Mouse (Mus musculus): ENCODE measurements around the gene Madd. TPM values are rescaled to one million over a fixed set of nuclear protein-coding genes. Genes with fewer than 3 reads are reported as not detected.

Gene Madd
- 14.2 and 14.3 TPM in 2 replicates for polyA plus RNA-seq (2015; fragmentation: Nextera tagmentation; extraction: Ambion mirVana)

DNA sequence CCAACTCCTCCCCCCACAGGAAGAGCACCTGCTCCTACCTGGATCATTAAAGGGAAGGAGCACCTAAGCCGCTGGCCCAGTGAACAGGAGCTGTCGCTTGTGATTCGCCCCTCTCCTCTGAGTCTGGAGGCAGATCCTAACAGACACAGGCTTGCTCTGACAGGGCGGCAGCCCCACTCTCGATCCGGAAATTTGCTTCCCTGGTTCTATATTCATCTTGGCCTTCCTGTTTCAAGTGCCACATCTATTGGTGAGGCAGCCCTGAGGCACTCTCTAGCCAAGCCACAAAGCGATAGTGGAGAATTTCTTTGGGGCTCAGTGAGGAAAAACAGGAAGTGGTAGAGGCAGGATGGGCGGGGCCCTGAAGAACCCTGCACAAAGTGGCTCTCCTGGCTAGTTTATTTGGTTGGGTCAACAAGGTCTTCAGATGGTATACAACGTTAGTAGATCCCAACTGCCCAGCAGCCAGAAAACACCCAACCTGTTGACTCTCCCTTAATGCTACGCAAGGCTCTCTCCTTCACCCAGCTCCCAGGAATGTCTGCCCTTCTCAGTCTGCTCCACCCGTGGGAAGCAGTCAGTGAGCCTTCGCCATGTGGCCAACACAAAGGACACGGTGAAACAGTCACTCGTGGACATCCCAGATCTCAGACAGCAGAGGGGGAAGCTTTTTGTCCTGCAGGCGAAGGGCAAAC is at the start of gene Madd:
Gene Madd (minus strand): TSS at position 127 of the 695 bp plus-strand sequence.
- Histone ChIP-seq H3K4me1 (peaks cover 3% of the 10 kb centered on the region), H3K36me3 (no peaks in the 10 kb centered on the region), H3K9ac (peak within 1 kb of the TSS; percentile 59), H3K4me3 (replicated peaks) (peak within 1 kb of the TSS; percentile 80), H3K27me3 (replicated peaks) (no peaks in the 10 kb centered on the region), H3K9me3 (no peaks in the 10 kb centered on the region), H3K27ac (peak within 1 kb of the TSS; percentile 79), H3K4me2 (peak within 1 kb of the TSS; percentile 87)
- WGBS: 60% methylated on average over 15 of the region's 15 CpGs
- ATAC-seq (ENCODE audit: insufficient read depth, low FRiP score, low read depth): no peak

DNA sequence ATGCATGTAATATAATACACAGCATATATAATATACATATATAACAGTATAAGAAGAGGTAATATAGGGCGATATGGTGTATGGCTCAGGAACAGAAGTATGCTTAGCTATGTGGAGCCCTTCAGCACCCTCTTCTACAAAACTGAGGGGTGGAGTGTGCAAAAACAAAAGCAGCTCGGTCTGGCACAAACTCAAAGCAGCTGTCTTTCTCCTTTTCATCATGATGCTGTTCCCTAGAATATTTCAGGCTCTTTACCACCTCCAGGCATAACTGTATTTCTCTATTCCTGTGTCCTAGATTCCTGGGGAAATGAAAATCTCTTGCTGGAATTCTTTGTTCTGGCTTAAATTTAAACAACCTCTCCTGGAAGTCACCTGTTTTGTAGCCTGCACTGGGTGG is 46.1 kb upstream of the Madd start:
- Histone ChIP-seq H3K27me3 (replicated peaks) (no peaks in the 10 kb centered on the region), H3K9ac (no peak overlapping the region), H3K36me3 (no peaks in the 10 kb centered on the region; the same call in 1 of the 2 replicates), H3K4me3 (replicated peaks) (no peak overlapping the region), H3K4me1 (no peaks in the 10 kb centered on the region), H3K9me3 (no peaks in the 10 kb centered on the region), H3K27ac (no peak overlapping the region), H3K4me2 (no peak overlapping the region)
- no peak for ATAC-seq (ENCODE audit: insufficient read depth, low FRiP score, low read depth)
- WGBS: 84% methylated on average over 2 of the region's 2 CpGs

GRCm38 (mm10) chr2:91223614-91224013 is 40.0 kb upstream of the Madd start:
- H3K4me1 ChIP-seq: no peaks in the 10 kb centered on the region
- H3K9ac ChIP-seq: no peak overlapping the region
- H3K9me3 ChIP-seq: no peaks in the 10 kb centered on the region
- no peaks in the 10 kb centered on the region for H3K36me3 ChIP-seq
- H3K27me3 ChIP-seq (replicated peaks): no peaks in the 10 kb centered on the region
- H3K4me2 ChIP-seq: no peak overlapping the region
- H3K4me3 ChIP-seq (replicated peaks): no peak overlapping the region
- ATAC-seq (ENCODE audit: insufficient read depth, low FRiP score, low read depth): no peak
- WGBS: 80% methylated on average over 2 of the region's 2 CpGs
- no peak overlapping the region for H3K27ac ChIP-seq

DNA sequence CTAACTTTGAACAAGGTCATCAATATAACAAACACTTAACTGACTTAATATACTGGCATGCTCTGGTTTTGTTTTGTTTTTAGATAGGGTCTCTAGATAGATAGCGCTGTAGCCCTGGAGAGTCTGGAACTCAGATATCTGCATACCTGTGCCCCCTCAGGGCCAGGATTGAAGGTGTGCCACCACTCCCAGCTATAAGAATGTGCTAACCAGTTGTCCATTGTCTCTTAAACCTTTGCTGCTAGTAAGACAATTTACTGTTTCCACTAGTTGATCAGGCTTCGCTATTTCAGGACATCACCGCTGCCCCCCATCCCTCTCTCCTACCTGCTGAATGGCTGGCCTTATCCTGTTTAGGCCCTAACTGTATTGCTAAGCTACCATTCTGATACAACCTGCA is 36.9 kb upstream of the Madd start:
- Histone ChIP-seq H3K27me3 (replicated peaks) (no peaks in the 10 kb centered on the region), H3K9me3 (no peaks in the 10 kb centered on the region), H3K4me1 (no peaks in the 10 kb centered on the region), H3K36me3 (no peaks in the 10 kb centered on the region), H3K9ac (no peak overlapping the region), H3K4me2 (no peak overlapping the region), H3K27ac (no peak overlapping the region), H3K4me3 (replicated peaks) (no peak overlapping the region)
- WGBS: 95% methylated on average over 3 of the region's 3 CpGs
- no peak for ATAC-seq (ENCODE audit: insufficient read depth, low FRiP score, low read depth)

- Histone ChIP-seq H3K9me3 (no peaks in the 10 kb centered on the region), H3K9ac (no peak overlapping the region), H3K27me3 (replicated peaks) (no peaks in the 10 kb centered on the region), H3K27ac (no peak overlapping the region), H3K36me3 (peaks cover 14% of the 10 kb centered on the region; the same call in 1 of the 2 replicates), H3K4me1 (no peaks in the 10 kb centered on the region), H3K4me3 (replicated peaks) (no peak overlapping the region), H3K4me2 (no peak overlapping the region)
- WGBS: 64% methylated on average over 4 of the region's 4 CpGs
- no peak for ATAC-seq (ENCODE audit: insufficient read depth, low FRiP score, low read depth)
Observed at GRCm38 (mm10) chr2:91217032-91217431, 33.4 kb upstream of the Madd start.

GRCm38 (mm10) chr2:91213311-91213710 is 29.7 kb upstream of the Madd start:
- no peaks in the 10 kb centered on the region for H3K4me1 ChIP-seq
- no peaks in the 10 kb centered on the region for H3K9me3 ChIP-seq
- H3K4me3 ChIP-seq (replicated peaks): no peak overlapping the region
- H3K36me3 ChIP-seq: peaks cover 41% of the 10 kb centered on the region
- no peak overlapping the region for H3K4me2 ChIP-seq
- no peak overlapping the region for H3K27ac ChIP-seq
- ATAC-seq (ENCODE audit: insufficient read depth, low FRiP score, low read depth): no peak
- no peaks in the 10 kb centered on the region for H3K27me3 ChIP-seq (replicated peaks)
- H3K9ac ChIP-seq: no peak overlapping the region

DNA sequence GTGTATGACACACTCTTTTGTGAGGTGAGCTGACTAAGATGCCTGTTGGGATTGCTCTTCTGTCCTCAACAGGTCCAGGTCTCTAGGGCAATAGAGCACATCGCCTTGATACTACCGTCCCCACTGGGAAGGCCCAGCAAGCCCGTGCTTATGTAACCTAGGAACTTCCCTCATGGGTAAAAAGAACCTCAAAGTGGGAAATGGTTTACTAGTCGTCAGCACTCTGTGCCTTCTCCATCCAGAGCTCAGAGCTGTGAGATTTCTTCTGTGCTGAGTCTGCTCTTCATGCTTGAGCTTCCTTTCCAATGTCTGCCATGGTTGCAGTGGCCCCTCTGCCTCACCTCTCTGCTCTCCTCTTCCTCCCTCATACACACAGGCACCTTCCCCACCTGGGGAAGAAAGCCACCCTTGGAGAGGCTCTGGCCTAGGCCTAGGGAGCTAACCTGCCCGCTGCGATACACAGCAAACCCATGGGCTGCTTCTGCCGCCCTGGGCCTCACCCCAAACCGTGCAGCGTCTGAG is 22.7 kb upstream of the Madd start:
- Histone ChIP-seq H3K4me3 (replicated peaks) (no peak overlapping the region), H3K9ac (no peak overlapping the region), H3K9me3 (no peaks in the 10 kb centered on the region), H3K27ac (no peak overlapping the region; the same call in 1 of the 2 replicates), H3K4me2 (no peak overlapping the region), H3K4me1 (peaks cover 11% of the 10 kb centered on the region; the same call in 1 of the 2 replicates), H3K36me3 (peaks cover 41% of the 10 kb centered on the region), H3K27me3 (replicated peaks) (no peaks in the 10 kb centered on the region)
- WGBS: 86% methylated on average over 9 of the region's 9 CpGs
- no peak for ATAC-seq (ENCODE audit: insufficient read depth, low FRiP score, low read depth)

GRCm38 (mm10) chr2:91202972-91203656 is 19.5 kb upstream of the Madd start:
- Histone ChIP-seq H3K36me3 (peaks cover 13% of the 10 kb centered on the region), H3K4me3 (replicated peaks) (peak overlapping the region; percentile 58), H3K9ac (peak overlapping the region; percentile 45; the same call in 1 of the 2 replicates), H3K9me3 (no peaks in the 10 kb centered on the region), H3K4me2 (peak overlapping the region; percentile 65), H3K27me3 (replicated peaks) (no peaks in the 10 kb centered on the region), H3K4me1 (peaks cover 11% of the 10 kb centered on the region; the same call in 1 of the 2 replicates), H3K27ac (no peak overlapping the region)
- WGBS: 11% methylated on average over 20 of the region's 20 CpGs
- ATAC-seq (ENCODE audit: insufficient read depth, low FRiP score, low read depth): no peak

GRCm38 (mm10) chr2:91202222-91202971 is 18.8 kb upstream of the Madd start, which contains the start of the genes Nr1h3 and Acp2:
TSS of gene Nr1h3 (minus strand) at chr2:91202834.
TSS of gene Acp2 (plus strand) at chr2:91202885.
- Histone ChIP-seq H3K4me2 (peak within 1 kb of the TSS; percentile 65), H3K27me3 (replicated peaks) (no peaks in the 10 kb centered on the region), H3K9ac (peak within 1 kb of the TSS; percentile 61; the same call in 1 of the 2 replicates), H3K36me3 (peaks cover 7% of the 10 kb centered on the region), H3K27ac (peak within 1 kb of the TSS; percentile 96), H3K4me1 (peaks cover 11% of the 10 kb centered on the region; the same call in 1 of the 2 replicates), H3K9me3 (no peaks in the 10 kb centered on the region), H3K4me3 (replicated peaks) (peak within 1 kb of the TSS; percentile 58)
- 2% methylated on average over 28 of the region's 28 CpGs for WGBS
- ATAC-seq (ENCODE audit: insufficient read depth, low FRiP score, low read depth): peak; percentile 95

- H3K4me2 ChIP-seq: no peak overlapping the region
- no peak overlapping the region for H3K27ac ChIP-seq
- 76% methylated on average over 3 of the region's 3 CpGs for WGBS
- no peak overlapping the region for H3K4me3 ChIP-seq (replicated peaks)
- H3K9ac ChIP-seq: no peak overlapping the region
- ATAC-seq (ENCODE audit: insufficient read depth, low FRiP score, low read depth): no peak
- H3K27me3 ChIP-seq (replicated peaks): no peaks in the 10 kb centered on the region
- H3K36me3 ChIP-seq: no peaks in the 10 kb centered on the region
- no peaks in the 10 kb centered on the region for H3K9me3 ChIP-seq
- H3K4me1 ChIP-seq: peaks cover 16% of the 10 kb centered on the region; the same call in 1 of the 2 replicates
Observed at GRCm38 (mm10) chr2:91198888-91199287, 15.3 kb upstream of the Madd start.

DNA sequence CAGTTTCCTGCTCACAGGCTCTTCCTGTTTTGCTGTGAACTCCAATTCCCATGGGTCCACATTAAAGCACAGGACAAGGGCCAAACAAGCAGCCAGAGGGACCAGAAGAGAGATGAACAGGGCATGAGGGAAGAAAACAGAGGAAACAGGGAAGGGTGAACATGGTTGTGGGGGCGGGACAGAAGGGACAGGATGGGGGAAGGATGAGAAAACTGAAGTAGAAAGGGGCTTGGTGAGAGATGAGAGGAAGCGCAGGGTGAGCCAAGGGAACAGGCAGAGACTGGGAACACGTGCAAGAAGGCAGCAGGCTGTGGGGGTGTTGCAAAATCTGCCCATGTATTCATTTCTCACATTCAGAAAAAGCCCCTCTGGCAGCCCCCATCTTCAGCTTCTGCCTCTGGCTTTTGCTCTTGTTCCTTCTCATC is 13.0 kb upstream of the Madd start:
- no peak overlapping the region for H3K9ac ChIP-seq
- H3K4me1 ChIP-seq: peaks cover 9% of the 10 kb centered on the region; the same call in 1 of the 2 replicates
- H3K4me3 ChIP-seq (replicated peaks): no peak overlapping the region
- no peak overlapping the region for H3K27ac ChIP-seq
- 71% methylated on average over 3 of the region's 3 CpGs for WGBS
- no peaks in the 10 kb centered on the region for H3K36me3 ChIP-seq
- H3K4me2 ChIP-seq: no peak overlapping the region
- no peaks in the 10 kb centered on the region for H3K27me3 ChIP-seq (replicated peaks)
- no peak for ATAC-seq (ENCODE audit: insufficient read depth, low FRiP score, low read depth)
- no peaks in the 10 kb centered on the region for H3K9me3 ChIP-seq
